Mouse (Mus musculus) brain, adult 2 months (tissue): ENCODE data around the gene Cxcr5.

Experiments used
- DNase-seq: peaks from one replicate; pipeline ENCODE4 v3.0.0; 2011; ENCODE audit warnings: low read depth, low spot score

The Cxcr5 gene

GRCm38 (mm10) chr9:44509487-44510354 lies 52.0 kb downstream of the Cxcr5 start:
- DNase-seq: peak; percentile 93

DNA sequence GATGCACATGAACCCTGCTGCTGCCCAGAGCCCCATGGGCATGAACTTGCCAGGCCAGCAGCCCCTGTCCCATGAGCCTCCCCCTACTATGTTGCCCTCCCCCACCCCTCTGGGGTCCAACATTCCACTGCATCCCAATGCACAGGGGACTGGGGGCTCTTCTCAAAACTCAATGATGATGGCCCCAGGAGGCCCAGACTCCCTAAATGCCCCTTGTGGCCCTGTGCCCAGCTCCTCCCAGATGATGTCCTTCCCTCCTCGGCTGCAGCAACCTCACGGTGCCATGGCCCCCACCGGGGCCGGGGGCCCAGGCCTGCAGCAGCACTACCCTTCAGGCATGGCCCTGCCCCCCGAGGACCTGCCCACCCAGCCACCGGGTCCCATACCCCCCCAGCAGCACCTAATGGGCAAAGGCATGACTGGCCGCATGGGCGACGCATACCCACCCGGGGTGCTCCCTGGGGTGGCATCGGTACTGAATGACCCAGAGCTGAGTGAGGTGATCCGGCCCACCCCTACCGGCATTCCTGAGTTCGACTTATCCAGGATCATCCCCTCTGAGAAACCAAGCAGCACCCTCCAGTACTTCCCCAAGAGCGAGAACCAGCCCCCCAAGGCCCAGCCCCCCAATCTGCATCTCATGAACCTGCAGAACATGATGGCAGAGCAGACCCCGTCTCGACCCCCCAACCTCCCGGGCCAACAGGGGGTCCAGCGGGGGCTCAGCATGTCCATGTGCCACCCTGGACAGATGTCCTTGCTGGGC lies 52.8 kb downstream of the Cxcr5 start:
- no peak for DNase-seq

DNA sequence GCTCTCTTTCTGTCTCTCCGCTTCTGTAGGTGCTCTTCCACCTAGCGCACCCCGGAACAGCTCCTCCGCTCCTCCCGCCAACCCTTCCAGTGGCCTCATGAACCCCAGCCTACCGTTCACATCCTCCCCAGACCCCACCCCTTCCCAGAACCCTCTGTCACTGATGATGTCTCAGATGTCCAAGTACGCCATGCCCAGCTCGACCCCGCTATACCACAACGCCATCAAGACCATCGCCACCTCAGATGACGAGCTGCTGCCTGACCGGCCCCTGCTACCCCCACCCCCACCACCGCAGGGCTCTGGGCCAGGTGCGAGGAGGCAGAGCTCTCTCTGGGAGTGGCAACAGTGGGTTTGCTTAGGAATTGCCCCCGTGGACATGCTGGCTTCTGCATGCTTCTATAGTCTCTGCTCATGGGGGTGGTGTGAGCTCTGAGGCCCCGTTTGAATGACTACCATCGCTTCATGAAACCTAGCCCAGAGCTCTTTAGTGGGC lies 53.5 kb downstream of the Cxcr5 start:
- no peak for DNase-seq

- no peak for DNase-seq
Observed at GRCm38 (mm10) chr9:44507345-44507744, 54.3 kb downstream of the Cxcr5 start.

DNA sequence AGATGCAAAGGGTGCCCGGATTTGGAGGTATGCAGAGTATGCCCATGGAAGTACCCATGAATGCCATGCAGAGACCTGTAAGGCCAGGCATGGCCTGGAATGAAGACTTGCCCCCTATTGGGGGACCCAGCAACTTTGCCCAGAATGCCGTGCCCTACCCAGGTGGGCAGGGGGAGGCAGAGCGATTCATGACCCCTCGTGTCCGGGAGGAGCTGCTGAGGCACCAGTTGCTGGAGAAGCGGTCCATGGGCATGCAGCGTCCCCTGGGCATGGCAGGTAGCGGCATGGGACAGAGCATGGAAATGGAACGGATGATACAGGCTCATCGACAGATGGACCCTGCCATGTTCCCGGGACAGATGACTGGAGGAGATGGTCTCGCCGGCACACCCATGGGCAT lies 55.1 kb downstream of the Cxcr5 start:
- no peak for DNase-seq

- no peak for DNase-seq
Observed at GRCm38 (mm10) chr9:44505824-44506467, 55.7 kb downstream of the Cxcr5 start.

GRCm38 (mm10) chr9:44504893-44505823 lies 56.5 kb downstream of the Cxcr5 start:
- no peak for DNase-seq

DNA sequence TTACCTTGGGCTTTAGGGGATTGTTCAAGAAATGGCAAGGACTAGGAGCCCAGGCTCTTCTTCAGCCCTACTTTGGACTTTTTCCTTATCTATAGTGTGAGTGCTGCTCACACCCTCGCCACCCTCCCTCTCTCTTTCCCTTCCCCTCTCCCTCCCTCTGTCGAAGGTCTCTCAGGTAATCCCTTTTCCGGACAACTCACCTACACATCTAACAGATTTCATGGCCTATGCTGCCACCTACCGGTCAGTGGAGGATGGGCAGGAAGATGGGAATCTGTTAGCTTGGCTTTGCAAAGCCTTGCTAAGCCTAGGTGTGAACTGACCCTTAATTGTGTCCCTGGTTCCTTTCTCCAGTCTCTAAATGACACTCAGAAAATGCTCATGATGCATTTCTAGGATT lies 59.7 kb downstream of the Cxcr5 start:
- DNase-seq: peak; percentile 93

DNA sequence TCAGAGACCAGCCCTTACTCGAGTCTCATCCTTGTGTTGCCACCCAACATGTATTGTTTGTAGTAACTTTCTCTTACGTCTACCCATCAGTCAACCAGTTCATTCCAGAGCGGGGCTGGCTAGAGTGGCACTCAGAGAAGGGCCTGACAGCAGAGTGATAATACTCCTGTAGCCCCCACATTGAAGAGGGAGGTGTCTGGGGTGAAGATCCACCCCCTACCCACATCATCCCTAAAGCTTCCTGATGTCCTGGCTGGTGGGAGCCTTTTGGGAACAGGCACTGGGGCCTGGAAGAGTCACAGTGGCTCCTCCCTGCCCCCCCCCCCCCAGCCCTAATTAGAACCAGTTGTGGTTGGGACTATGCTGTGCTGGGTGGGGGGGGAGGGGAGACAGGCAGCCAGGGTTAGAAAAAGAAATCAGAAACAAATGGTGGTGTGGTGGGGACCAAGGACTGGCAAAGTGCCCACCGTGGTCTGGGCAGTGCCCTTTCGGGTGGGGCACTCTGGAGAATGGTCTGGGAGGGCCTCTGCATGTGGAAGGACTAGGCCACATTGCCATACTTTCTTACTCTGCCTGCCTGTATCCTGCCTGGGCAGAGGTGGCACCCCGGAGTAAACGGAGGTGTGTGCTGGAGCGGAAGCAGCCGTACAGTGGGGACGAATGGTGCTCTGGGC lies 60.3 kb downstream of the Cxcr5 start:
- DNase-seq: no peak

DNA sequence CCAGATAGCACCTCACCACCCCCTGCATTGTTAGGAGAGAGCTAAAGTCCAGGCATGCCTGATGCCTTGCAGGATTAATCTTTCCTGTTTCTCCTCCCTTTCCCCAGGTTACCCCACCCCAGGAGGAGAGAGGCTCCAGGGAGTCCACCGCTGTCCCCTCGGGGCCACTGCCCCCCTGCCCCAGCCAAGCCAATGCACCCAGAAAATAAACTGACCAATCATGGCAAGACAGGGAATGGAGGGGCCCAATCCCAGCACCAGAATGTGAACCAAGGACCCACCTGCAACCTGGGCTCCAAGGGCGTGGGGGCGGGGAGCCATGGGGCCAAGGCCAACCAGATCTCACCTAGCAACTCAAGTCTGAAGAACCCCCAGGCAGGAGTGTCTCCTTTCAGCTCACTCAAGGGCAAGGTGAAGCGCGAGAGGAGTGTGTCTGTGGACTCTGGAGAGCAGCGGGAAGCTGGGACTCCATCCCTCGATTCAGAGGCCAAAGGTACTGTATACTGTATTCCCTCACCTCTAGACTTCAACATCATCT lies 61.0 kb downstream of the Cxcr5 start:
- DNase-seq: no peak

- DNase-seq: no peak
Observed at GRCm38 (mm10) chr9:44500163-44500533, 61.5 kb downstream of the Cxcr5 start.

GRCm38 (mm10) chr9:44499356-44500162 lies 62.1 kb downstream of the Cxcr5 start:
- peak; percentile 83 for DNase-seq

- DNase-seq: peak; percentile 88
Observed at GRCm38 (mm10) chr9:44498421-44499355, 63.0 kb downstream of the Cxcr5 start.

- DNase-seq: no peak
Observed at GRCm38 (mm10) chr9:44497624-44498377, 63.9 kb downstream of the Cxcr5 start.

GRCm38 (mm10) chr9:44496803-44497461 lies 64.7 kb downstream of the Cxcr5 start:
- DNase-seq: no peak

DNA sequence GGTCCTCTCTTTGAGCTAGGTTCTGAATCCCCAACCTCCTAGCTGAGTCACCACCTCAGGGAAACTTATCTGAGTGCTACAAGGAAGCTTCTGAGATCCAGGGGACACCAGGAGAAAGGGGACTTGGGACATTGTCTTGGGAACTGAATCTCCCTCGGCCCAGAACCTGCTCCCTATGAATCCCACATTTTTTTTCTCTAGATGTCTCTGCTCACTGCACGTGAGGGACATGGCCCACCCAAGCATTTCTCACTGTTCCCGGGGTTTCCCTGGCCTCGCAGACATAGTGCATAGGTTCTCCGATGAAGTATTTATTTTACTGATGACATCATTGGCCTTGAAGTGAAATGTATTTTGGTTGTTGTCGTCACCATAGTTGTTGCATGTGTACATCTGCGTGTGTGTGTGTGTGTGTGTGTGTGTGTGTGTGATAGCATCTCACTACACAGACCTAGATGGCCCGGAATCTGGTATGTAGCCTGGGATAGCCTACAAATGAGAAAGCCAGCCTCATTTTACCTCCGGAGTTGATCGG lies 65.8 kb downstream of the Cxcr5 start:
- no peak for DNase-seq
